Mouse (Mus musculus) ES-CJ7 (cell line): Measurements from ENCODE around the gene Kxd1.

Experiments used
- DNase-seq: peaks from one replicate; pipeline ENCODE4 v3.0.0; 2011; ENCODE audit warnings: low read depth, low spot score

The Kxd1 gene

GRCm38 (mm10) chr8:70493692-70494415 is 33.9 kb downstream of the Kxd1 start:
- DNase-seq, result peak; percentile 54

- DNase-seq, result peak; percentile 27
Measured at GRCm38 (mm10) chr8:70492664-70493640, 34.8 kb downstream of the Kxd1 start, which contains the start of gene Crlf1. Gene Crlf1, plus strand, starts transcription at chr8:70493158.

GRCm38 (mm10) chr8:70490880-70491495 is 36.8 kb downstream of the Kxd1 start:
- peak; percentile 79 for DNase-seq

- DNase-seq, result no peak
Measured at GRCm38 (mm10) chr8:70490061-70490879, 37.5 kb downstream of the Kxd1 start.

- DNase-seq, result no peak
Measured at GRCm38 (mm10) chr8:70489576-70489975, 38.2 kb downstream of the Kxd1 start.

- peak; percentile 24 for DNase-seq
Measured at GRCm38 (mm10) chr8:70488931-70489470, 38.8 kb downstream of the Kxd1 start.

- DNase-seq, result peak; percentile 39
Measured at GRCm38 (mm10) chr8:70487993-70488796, 39.6 kb downstream of the Kxd1 start.

GRCm38 (mm10) chr8:70486941-70487520 is 40.7 kb downstream of the Kxd1 start, which contains the start of gene Tmem59l:
Gene Tmem59l, minus strand, starts transcription at chr8:70487358.
- DNase-seq, result no peak

GRCm38 (mm10) chr8:70486191-70486681 is 41.5 kb downstream of the Kxd1 start:
- DNase-seq, result no peak

- no peak for DNase-seq
Measured at GRCm38 (mm10) chr8:70482943-70483342, 44.8 kb downstream of the Kxd1 start.

GRCm38 (mm10) chr8:70481908-70482307 is 45.8 kb downstream of the Kxd1 start:
- DNase-seq, result no peak

GRCm38 (mm10) chr8:70477269-70477982 is 50.3 kb downstream of the Kxd1 start:
- peak; percentile 98 for DNase-seq

- DNase-seq, result peak; percentile 98
Measured at GRCm38 (mm10) chr8:70476333-70477268, 51.2 kb downstream of the Kxd1 start, which contains the start of gene Klhl26. Gene Klhl26, minus strand, starts transcription at chr8:70476968.

GRCm38 (mm10) chr8:70471856-70472255 is 55.9 kb downstream of the Kxd1 start:
- no peak for DNase-seq

GRCm38 (mm10) chr8:70469938-70470337 is 57.8 kb downstream of the Kxd1 start:
- no peak for DNase-seq

- no peak for DNase-seq
Measured at GRCm38 (mm10) chr8:70469295-70469916, 58.4 kb downstream of the Kxd1 start.

- DNase-seq, result no peak
Measured at GRCm38 (mm10) chr8:70468733-70469132, 59.0 kb downstream of the Kxd1 start.
